Mouse (Mus musculus) megakaryocyte, embryonic 14.5 days (primary cell): ENCODE data around the gene Dennd1b. TPM values are rescaled to one million over a fixed set of nuclear protein-coding genes. Genes with fewer than 3 reads are reported as not detected.

Experiments
- H3K27me3 ChIP-seq: replicated peaks from 2 replicates; pipeline ENCODE3; 2012; ENCODE audit warnings: inconsistent platforms
- H3K36me3 ChIP-seq: replicated peaks from 2 replicates; pipeline ENCODE3; 2012; ENCODE audit warnings: low read length, inconsistent platforms, mixed read lengths
- H3K4me1 ChIP-seq: 2 replicates; pipeline ENCODE4 v1.6.1; 2012; ENCODE audit warnings: inconsistent platforms
- H3K4me3 ChIP-seq: replicated peaks from 2 replicates; pipeline ENCODE3; 2012; ENCODE audit warnings: moderate library complexity, mild to moderate bottlenecking, inconsistent platforms
- H3K9me3 ChIP-seq: 2 replicates; pipeline ENCODE4 v1.6.1; 2012; ENCODE audit warnings: inconsistent platforms
- FLI1 ChIP-seq: IDR thresholded peaks from 2 replicates; pipeline ENCODE4 v1.6.1; 2012; ENCODE audit warnings: low read length, inconsistent platforms, mixed read lengths
- GATA1 ChIP-seq: IDR thresholded peaks from 3 replicates; pipeline ENCODE4 v1.6.1; 2012; ENCODE audit warnings: mixed read lengths, low read length, inconsistent platforms, borderline replicate concordance
- polyA plus RNA-seq: library from polyadenylated mRNA; stranded (reverse); fragments of >175 nt; gene quantifications from 2 replicates; pipeline ENCODE4 v1.2.3, GENCODE M21; 2012; ENCODE audit warnings: low replicate concordance; ENCODE audit not compliant: insufficient read depth

Dennd1b gene
- polyA plus RNA-seq, 1 experiment = 0.79 TPM

- no peak for TF ChIP-seq FLI1
- no peak for TF ChIP-seq GATA1
- Histone ChIP-seq H3K27me3 (no peaks in the 10 kb centered on the region), H3K36me3 (no peaks in the 10 kb centered on the region), H3K9me3 (no peaks in the 10 kb centered on the region), H3K4me3 (no peak overlapping the region), H3K4me1 (peaks cover 43% of the 10 kb centered on the region)
These were observed 75.4 kb downstream of the Dennd1b start for GRCm38 (mm10) chr1:139038620-139039019.

- H3K36me3 ChIP-seq = peaks cover 3% of the 10 kb centered on the region
- H3K27me3 ChIP-seq = no peaks in the 10 kb centered on the region
- H3K4me3 ChIP-seq = no peak overlapping the region
- H3K9me3 ChIP-seq = no peaks in the 10 kb centered on the region
- H3K4me1 ChIP-seq = peaks cover 35% of the 10 kb centered on the region
- TF ChIP-seq GATA1 (no peak), FLI1 (no peak)
These were observed 76.4 kb downstream of the Dennd1b start for GRCm38 (mm10) chr1:139039529-139040230.

GRCm38 (mm10) chr1:139049075-139049474 is 85.8 kb downstream of the Dennd1b start:
- H3K27me3 ChIP-seq = no peaks in the 10 kb centered on the region
- H3K4me1 ChIP-seq = peaks cover 37% of the 10 kb centered on the region
- H3K36me3 ChIP-seq = peaks cover 13% of the 10 kb centered on the region
- no peak overlapping the region for H3K4me3 ChIP-seq
- TF ChIP-seq GATA1 = no peak
- no peak for TF ChIP-seq FLI1
- no peaks in the 10 kb centered on the region for H3K9me3 ChIP-seq

- H3K4me3 ChIP-seq = peak overlapping the region; percentile 77
- H3K9me3 ChIP-seq = no peaks in the 10 kb centered on the region
- peaks cover 37% of the 10 kb centered on the region for H3K4me1 ChIP-seq
- H3K36me3 ChIP-seq = peaks cover 13% of the 10 kb centered on the region
- TF ChIP-seq GATA1 = no peak
- no peak for TF ChIP-seq FLI1
- H3K27me3 ChIP-seq = no peaks in the 10 kb centered on the region
These were observed 86.7 kb downstream of the Dennd1b start for GRCm38 (mm10) chr1:139049881-139050472.

- Histone ChIP-seq H3K27me3 (no peaks in the 10 kb centered on the region), H3K36me3 (peaks cover 13% of the 10 kb centered on the region), H3K4me1 (peaks cover 31% of the 10 kb centered on the region), H3K4me3 (no peak overlapping the region), H3K9me3 (no peaks in the 10 kb centered on the region)
- TF ChIP-seq FLI1 (no peak), GATA1 (no peak)
These were observed 89.8 kb downstream of the Dennd1b start for GRCm38 (mm10) chr1:139053003-139053402.

- peaks cover 11% of the 10 kb centered on the region for H3K4me1 ChIP-seq
- no peak for TF ChIP-seq GATA1
- TF ChIP-seq FLI1 = no peak
- no peak overlapping the region for H3K4me3 ChIP-seq
- H3K9me3 ChIP-seq = no peaks in the 10 kb centered on the region
- H3K27me3 ChIP-seq = no peaks in the 10 kb centered on the region
- peaks cover 36% of the 10 kb centered on the region for H3K36me3 ChIP-seq
These were observed 97.1 kb downstream of the Dennd1b start for GRCm38 (mm10) chr1:139060301-139060700.

- Histone ChIP-seq H3K9me3 (no peaks in the 10 kb centered on the region), H3K36me3 (peaks cover 25% of the 10 kb centered on the region), H3K27me3 (no peaks in the 10 kb centered on the region), H3K4me1 (peaks cover 42% of the 10 kb centered on the region), H3K4me3 (no peak overlapping the region)
- TF ChIP-seq FLI1 (no peak), GATA1 (no peak)
These were observed 101.5 kb downstream of the Dennd1b start for GRCm38 (mm10) chr1:139064711-139065110.

- Histone ChIP-seq H3K4me1 (peaks cover 45% of the 10 kb centered on the region), H3K36me3 (peaks cover 13% of the 10 kb centered on the region), H3K9me3 (no peaks in the 10 kb centered on the region), H3K4me3 (no peak overlapping the region), H3K27me3 (no peaks in the 10 kb centered on the region)
- TF ChIP-seq FLI1 (no peak), GATA1 (no peak)
These were observed 104.0 kb downstream of the Dennd1b start for GRCm38 (mm10) chr1:139067210-139067609.

- TF ChIP-seq GATA1 (no peak), FLI1 (no peak)
- H3K4me1 ChIP-seq = peaks cover 58% of the 10 kb centered on the region
- H3K4me3 ChIP-seq = no peak overlapping the region
- no peaks in the 10 kb centered on the region for H3K27me3 ChIP-seq
- peaks cover 3% of the 10 kb centered on the region for H3K9me3 ChIP-seq
- peaks cover 9% of the 10 kb centered on the region for H3K36me3 ChIP-seq
These were observed 107.8 kb downstream of the Dennd1b start for GRCm38 (mm10) chr1:139071015-139071414.

GRCm38 (mm10) chr1:139075671-139076070 is 112.4 kb downstream of the Dennd1b start:
- Histone ChIP-seq H3K27me3 (no peaks in the 10 kb centered on the region), H3K4me1 (peaks cover 60% of the 10 kb centered on the region), H3K4me3 (peak overlapping the region; percentile 33), H3K36me3 (peaks cover 9% of the 10 kb centered on the region), H3K9me3 (peaks cover 3% of the 10 kb centered on the region)
- TF ChIP-seq GATA1 = no peak
- TF ChIP-seq FLI1 = no peak
